Mouse (Mus musculus): ENCODE measurements at regions not wholly inside any gene's neighbourhood (a gene's known extent, or its start where the extent isn't known, plus 50 kb on each side); places are given as distances from the start of the nearest gene placed in this dataset.

- TF ChIP-seq CTCF (conservative IDR thresholded peaks at IDR 0.05; ENCODE audit: insufficient read depth, insufficient read length, low read depth, low read length), result 0 out of 2 replicates have a peak, but pooled peaks have one; percentile 9
- TF ChIP-seq POLR2A (IDR thresholded peaks at IDR 0.05; ENCODE audit: low read depth, low read length), result no peak
Observed at GRCm38 (mm10) chr5:3283083-3283482, 58.2 kb upstream of the Cdk6 start.

Data from kidney, adult 2 months (tissue).